Mouse (Mus musculus) adrenal gland, postnatal 10 days (tissue): ENCODE results near the gene Olfr1432. TPM values are rescaled to one million over a fixed set of nuclear protein-coding genes. Genes with fewer than 3 reads are reported as not detected.
"Not testable (repeated sequence)": the region's sequence is repeated elsewhere in the genome, so short reads cannot be mapped to it uniquely, and the experiment has no call there.

Experiments used
- DNase-seq: peaks from one replicate; pipeline ENCODE4 v3.0.0; 2021; ENCODE audit warnings: mixed read lengths
- long read RNA-seq, 2 experiments: library from polyadenylated mRNA; stranded (forward); transcript quantifications; one replicate each; pipeline ENCODE4 v2.0.0; 2021
- total RNA-seq, 2 experiments: library from RNA; stranded (reverse); gene quantifications; 2 replicates each; pipeline ENCODE4 v1.2.3; 2021

The Olfr1432 gene
- total RNA-seq: not detected
- long read RNA-seq, experiment 1: 0 reads
- long read RNA-seq, experiment 2: 0 reads

DNA sequence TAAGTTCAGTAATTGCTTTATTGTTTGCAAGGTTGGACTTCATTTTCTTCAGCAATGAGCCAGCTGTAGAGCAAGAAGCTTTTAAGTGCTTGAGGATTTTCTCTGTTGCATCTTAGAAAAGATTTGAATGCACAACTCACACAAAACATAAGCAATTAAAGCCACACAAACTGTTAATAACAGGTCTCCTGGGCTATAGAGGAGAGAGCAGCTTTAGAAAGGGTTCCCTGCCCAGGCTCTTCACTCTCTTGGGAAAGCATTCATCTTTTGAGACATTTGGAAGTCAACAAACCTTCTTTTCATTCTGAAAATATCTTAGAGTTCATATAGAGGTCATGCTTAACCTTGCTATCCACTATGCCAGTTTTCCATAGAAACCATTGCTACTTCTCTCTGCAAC is at the start of gene Olfr1432:
Olfr1432 (minus strand) TSS at position 101 of the 400 bp plus-strand sequence.
- not testable (repeated sequence) for DNase-seq

DNA sequence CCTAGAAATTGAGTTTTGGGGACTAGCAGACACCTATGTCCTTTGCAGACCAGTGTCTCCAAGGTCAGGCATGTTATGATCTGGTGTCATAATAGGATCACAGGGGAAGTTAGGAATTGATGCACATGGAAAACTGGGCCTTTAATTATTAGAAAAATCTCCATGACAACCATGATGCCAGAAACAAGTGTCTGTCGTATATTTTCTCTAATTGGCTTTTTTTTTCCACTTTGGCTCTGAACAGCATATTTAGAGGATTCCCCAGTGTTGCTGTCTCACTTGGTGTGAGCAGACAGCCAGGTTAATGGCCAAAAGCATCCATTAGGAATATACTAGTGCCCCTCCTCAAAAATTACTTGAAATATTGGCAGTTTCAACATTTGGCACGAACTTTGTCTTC is 47.2 kb upstream of the Olfr1432 start, which contains the start of gene Olfr1434:
Olfr1434 (plus strand) TSS at position 301 of the 400 bp plus-strand sequence.
- no peak for DNase-seq

DNA sequence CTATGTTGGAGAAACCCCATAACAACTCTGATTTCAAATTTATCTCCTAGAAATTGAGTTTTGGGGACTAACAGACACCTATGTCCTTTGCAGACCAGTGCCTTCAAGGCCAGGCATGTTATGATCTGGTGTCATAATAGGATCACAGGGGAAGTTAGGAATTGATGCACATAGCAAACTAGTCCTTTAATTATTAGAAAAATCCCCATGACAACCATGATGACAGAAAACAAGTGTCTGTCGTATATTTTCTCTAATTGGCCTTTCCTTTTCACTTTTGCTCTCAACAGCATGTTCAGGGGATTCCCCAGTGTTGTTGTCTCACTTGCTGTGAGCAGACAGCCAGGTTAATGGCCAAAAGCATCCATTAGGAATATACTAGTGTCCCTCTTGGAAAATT is 28.3 kb upstream of the Olfr1432 start, which contains the start of gene Olfr235:
Olfr235 (plus strand) TSS at position 301 of the 400 bp plus-strand sequence.
- no peak for DNase-seq

DNA sequence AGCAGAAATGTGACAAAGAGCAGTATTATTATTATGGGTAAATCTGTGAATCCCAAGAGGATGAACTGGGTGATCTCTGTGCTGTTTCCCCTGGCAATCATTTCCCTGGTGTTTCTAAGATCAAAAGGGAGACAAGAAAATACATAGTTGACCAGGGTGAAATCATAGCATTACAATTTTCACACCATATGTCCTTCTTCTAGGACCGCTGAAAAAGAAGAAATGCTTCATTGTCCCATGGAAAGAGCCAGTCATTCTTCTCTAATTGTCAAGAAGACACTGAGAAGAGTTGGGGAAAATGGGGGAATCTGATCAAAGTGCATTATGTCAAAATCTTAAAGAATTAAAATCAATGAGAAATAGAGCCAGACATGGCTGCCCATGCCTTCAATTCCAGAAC is 9.2 kb upstream of the Olfr1432 start, which contains the start of gene Olfr262:
Olfr262 (minus strand) TSS at position 101 of the 400 bp plus-strand sequence.
- no peak for DNase-seq

DNA sequence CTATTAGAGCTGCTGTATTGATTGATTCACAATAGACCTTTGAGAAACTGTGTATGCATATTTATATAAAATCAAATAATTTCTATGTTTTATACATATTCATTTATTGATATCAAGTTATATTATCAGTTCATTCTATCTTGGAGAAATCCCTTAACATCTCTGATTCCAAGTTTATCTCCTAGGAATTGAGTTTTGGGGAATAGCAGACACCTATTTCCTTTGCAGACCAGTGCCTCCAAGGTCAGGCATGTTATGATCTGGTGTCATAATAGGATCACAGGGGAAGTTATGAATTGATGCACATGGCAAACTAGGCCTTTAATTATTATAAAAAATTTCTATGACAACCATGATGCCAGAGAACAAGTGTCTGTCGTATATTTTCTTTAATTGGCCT is 32.1 kb downstream of the Olfr1432 start, which contains the start of gene Olfr1431:
Olfr1431 (plus strand) TSS at position 301 of the 400 bp plus-strand sequence.
- no peak for DNase-seq

DNA sequence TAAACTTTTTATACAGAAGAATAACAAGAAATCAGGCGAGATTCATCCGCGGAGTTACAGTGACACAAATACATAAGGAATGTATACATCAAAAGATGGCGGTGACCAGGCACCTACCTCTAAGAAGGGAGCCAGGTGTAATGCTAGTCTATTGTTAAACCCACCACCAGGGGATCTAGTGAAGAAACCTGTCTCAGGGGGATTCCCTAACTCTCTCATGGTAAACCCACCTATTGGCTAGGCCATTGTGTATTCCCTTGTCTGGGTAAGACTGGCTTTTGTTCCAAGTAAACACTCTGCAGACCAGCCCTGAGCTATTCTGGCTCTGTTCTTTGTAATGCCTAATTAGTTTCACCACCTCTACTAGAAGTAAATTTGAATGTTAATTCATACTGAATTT is 33.3 kb downstream of the Olfr1432 start:
- DNase-seq: not testable (repeated sequence)

Other genes starting within 250 kb of the Olfr1432 start
- not detected for gene Olfr1423, start 191.3 kb downstream of the Olfr1432 start, total RNA-seq
- gene Olfr1424, start 169.9 kb downstream of the Olfr1432 start, total RNA-seq: not detected
- gene Olfr1425, start 154.9 kb downstream of the Olfr1432 start, total RNA-seq: not detected
- not detected for gene Olfr1426, start 140.6 kb downstream of the Olfr1432 start, total RNA-seq
- not detected for gene Olfr1427, start 129.3 kb downstream of the Olfr1432 start, total RNA-seq
- not detected for gene Olfr1428, start 116.7 kb downstream of the Olfr1432 start, total RNA-seq
- not detected for gene Olfr76, start 109.4 kb downstream of the Olfr1432 start, total RNA-seq
- not detected for gene Olfr1555-ps1, start 62.5 kb downstream of the Olfr1432 start, total RNA-seq
- gene Olfr1431, start 32.0 kb downstream of the Olfr1432 start, total RNA-seq: not detected
- gene Olfr262, start 9.1 kb upstream of the Olfr1432 start, total RNA-seq: not detected
- gene Olfr235, start 28.4 kb upstream of the Olfr1432 start, total RNA-seq: not detected
- not detected for gene Olfr1434, start 47.3 kb upstream of the Olfr1432 start, total RNA-seq
- gene Olfr1436, start 66.5 kb upstream of the Olfr1432 start, total RNA-seq: not detected
- gene Olfr1437, start 92.5 kb upstream of the Olfr1432 start, total RNA-seq: not detected
- gene Olfr1438-ps1, start 103.3 kb upstream of the Olfr1432 start, total RNA-seq: not detected
- not detected for gene Olfr1440, start 154.7 kb upstream of the Olfr1432 start, total RNA-seq
- gene Olfr1441, start 184.8 kb upstream of the Olfr1432 start, total RNA-seq: not detected
- not detected for gene Pfpl, start 195.3 kb upstream of the Olfr1432 start, total RNA-seq
- 10 to 100 TPM; 15.1 to 16.1 TPM for gene Mpeg1, start 228.2 kb upstream of the Olfr1432 start, total RNA-seq